Mouse (Mus musculus) ES-Bruce4 (cell line): ENCODE results near the gene Cacnb3.

Experiments
- CTCF ChIP-seq: IDR thresholded peaks from one replicate; pipeline ENCODE4 v1.8.1; 2011; ENCODE audit warnings: low read depth, low read length
- EP300 ChIP-seq: IDR thresholded peaks from 2 replicates; pipeline ENCODE4 v1.6.1; 2011; ENCODE audit warnings: low read depth, low read length; ENCODE audit not compliant: insufficient read depth
- POLR2A ChIP-seq: IDR thresholded peaks from one replicate; pipeline ENCODE4 v1.8.1; 2011; ENCODE audit warnings: low read length; ENCODE audit not compliant: insufficient read depth

- TF ChIP-seq POLR2A (no peak), EP300 (no peak), CTCF (no peak)
Measured at GRCm38 (mm10) chr15:98634541-98635081, 4.0 kb downstream of the Cacnb3 start.
